Mouse (Mus musculus): ENCODE measurements at regions not wholly inside any gene's neighbourhood (a gene's known extent, or its start where the extent isn't known, plus 50 kb on each side); places are given as distances from the start of the nearest gene placed in this dataset.

- peak in 1 of 2 experiments; percentile 6 for DNase-seq
Observed at GRCm38 (mm10) chr10:25857954-25858616, 220.0 kb upstream of the Gm9767 start.

DNA sequence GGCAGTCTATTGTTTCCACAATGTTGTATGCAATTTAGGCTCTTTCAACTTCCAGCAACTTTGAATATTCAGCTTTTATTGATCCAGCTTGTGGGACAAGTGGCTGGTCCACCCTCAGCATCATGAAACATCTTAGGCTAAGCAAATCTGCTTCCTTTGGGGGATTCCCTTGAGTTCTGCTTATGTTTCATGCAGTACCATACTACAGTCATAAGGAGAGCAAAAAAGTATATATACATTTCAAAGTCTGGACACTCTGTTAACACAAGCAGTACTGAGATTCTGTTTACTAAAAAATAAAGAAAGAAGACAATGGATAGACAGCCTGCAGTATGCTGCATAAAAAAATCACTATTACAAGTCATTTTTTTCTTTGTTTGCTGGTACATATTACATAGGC is 233.7 kb upstream of the Gm9767 start:
- DNase-seq, result no peak

GRCm38 (mm10) chr10:25829275-25829674 is 248.8 kb upstream of the Gm9767 start:
- no peak for DNase-seq

DNA sequence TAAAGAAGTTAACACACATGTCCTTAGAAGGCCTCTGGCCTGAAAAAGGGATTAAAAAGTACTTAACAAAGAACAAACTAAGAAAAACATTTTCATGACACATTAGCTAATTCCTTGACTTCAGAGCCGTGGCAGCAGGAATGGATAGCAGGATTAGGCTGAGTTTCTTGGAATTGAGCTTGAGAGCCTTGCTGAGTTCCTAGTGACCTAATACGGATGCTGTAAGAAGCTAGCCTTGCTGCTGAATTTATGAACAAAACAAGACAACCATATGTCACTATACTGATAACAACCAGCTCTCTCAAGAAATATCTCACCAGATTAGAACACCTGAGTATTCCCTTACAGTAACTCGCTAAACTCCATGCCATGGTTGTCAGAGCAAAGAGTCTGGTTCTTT is 268.2 kb upstream of the Smlr1 start:
- no peak for DNase-seq

DNA sequence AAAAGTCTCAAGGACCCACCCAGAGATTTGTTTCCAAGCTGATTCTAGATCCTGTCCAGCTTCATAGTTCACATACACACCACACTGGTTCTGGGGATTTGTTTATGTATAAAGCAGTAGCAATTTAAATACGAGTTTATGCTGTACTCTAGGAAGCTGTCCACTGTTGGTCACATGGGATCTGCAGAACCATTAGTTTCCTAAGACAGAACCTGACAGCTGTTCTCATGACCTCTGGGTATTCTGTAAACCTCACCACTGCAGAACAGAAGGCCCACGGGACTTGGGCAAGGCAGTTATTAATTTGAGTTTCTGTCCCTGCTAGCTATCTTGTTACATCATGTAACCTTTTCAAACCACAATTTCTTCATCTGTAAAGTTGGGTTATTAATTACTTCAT is 265.4 kb upstream of the Smlr1 start:
- no peak for DNase-seq

DNA sequence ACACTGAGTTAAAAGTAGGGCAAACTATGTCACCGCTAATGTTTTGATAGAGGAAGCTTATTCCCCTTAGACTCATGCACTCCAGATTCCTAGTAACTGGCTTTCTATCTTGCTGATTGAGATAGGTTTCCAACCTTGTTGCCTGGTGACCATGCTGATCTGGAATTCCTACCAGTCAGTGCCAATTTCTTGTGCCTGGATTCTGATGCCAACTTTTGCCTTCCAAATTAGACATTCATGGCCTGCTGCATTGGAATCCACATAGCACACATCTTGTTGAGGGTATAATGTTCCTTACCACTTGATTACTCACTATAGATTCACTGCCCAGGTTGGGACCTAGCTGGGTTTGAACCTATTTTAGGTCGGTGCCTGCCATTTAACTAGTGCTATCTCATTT is 262.8 kb upstream of the Smlr1 start:
- no peak for DNase-seq

DNA sequence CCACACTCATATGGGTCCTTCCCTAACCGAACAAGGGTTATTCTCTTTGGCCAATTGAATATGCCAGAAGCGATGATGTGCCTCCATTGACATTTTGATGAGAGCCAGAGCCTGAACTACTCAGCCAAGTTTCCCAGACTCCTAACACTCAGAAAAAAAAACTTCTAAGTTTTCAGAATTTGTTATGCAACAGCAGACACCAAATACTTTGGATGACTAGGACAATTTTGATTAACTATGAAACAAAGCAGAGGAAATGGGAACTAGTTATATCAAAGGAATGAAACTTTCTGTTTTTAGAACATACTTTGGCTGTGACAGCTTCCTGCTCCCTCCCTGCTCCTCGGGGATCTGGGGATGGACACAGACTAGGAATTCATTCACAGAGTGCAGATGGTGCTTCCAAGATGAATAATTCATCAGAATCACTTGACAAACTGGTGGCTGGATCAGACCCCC is 254.3 kb upstream of the Smlr1 start:
- no peak for DNase-seq

DNA sequence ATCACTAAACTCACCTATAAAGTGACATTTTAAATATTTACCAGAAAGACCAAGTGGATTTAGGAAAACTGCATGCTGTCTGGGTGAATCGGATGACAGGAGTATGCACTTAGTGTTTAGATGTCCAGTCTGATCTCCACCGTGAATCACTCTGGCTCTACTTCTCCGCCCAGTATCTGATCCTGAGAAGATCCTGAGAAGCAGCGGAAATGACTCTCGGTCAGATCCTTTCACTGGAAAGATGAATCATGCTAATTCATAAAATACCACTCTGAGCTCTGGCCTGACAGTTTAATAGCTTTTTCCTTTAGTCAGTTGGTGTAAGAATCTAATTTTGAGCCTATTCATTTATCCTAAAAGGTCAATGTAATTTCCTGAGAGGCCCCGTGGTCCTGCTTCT is 252.6 kb upstream of the Smlr1 start:
- DNase-seq, result no peak

DNA sequence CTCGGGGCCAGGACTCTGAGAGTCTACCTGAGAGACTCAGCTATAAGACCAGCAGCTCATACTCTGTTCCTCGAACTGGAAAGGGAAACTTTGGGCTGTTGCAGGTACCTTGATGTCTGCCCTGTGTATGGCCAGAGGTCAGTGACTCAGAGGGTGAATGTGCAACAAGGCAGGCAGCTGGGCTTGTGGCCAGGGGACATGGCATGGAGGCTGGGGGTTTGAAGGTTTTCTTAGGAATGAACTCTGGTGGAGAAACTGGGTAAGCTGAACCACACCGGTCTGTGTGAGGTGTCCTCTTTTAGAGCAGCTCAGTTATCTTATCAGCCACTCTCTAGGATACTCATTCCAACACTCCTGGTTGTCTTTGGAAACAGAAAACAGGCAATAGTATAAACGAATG is 251.9 kb upstream of the Smlr1 start:
- no peak for DNase-seq

GRCm38 (mm10) chr10:25783861-25784260 is 247.8 kb upstream of the Smlr1 start:
- no peak for DNase-seq

GRCm38 (mm10) chr10:25779476-25779875 is 243.4 kb upstream of the Smlr1 start:
- no peak for DNase-seq

- DNase-seq, result no peak
Observed at GRCm38 (mm10) chr10:25777717-25778116, 241.7 kb upstream of the Smlr1 start.

DNA sequence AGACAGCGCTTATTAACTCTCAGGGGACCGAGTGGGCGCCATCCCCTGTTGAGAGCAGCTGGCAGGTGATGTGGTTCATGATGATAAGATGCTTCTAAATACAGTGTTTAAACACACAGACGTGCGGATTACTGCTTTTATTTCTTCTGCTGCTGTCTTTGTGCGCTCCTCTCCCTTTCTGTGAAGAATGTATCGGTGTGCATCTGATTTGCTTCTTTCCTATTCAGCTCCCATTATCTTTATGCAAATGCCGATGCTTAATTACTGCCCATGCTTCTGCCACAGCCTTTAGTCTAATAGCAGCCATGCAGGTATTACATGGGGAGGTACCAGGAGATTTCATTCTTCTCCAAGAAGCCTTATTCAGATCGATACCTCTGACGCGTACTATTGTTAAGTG is 240.6 kb upstream of the Smlr1 start:
- DNase-seq, result no peak

DNA sequence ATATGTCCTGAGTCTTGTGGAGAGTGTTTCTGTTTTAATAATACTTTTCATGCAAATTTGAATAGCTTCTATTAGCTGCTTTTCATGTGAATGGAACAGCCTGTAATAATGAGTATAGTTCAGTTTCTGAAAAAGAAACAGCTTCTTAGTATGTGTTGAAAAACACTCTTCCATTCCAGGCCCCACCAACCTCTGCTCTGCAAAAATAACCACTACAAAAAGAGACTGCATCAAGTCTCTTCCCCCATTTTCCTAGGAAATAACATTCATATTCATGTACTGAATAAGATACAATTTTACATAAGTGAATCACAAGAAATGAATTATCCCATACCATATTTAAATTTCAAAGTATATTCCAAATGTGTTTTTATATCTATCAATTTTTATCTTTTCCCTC is 234.0 kb upstream of the Smlr1 start:
- no peak for DNase-seq

- no peak for DNase-seq
Observed at GRCm38 (mm10) chr10:25768456-25768855, 232.4 kb upstream of the Smlr1 start.

GRCm38 (mm10) chr10:25754300-25754699 is 218.2 kb upstream of the Smlr1 start:
- DNase-seq, result no peak

- peak; percentile 10 to 19 for DNase-seq
Observed at GRCm38 (mm10) chr10:25742678-25743077, 206.6 kb upstream of the Smlr1 start.

GRCm38 (mm10) chr10:25740956-25741355 is 204.9 kb upstream of the Smlr1 start:
- DNase-seq, result no peak

DNA sequence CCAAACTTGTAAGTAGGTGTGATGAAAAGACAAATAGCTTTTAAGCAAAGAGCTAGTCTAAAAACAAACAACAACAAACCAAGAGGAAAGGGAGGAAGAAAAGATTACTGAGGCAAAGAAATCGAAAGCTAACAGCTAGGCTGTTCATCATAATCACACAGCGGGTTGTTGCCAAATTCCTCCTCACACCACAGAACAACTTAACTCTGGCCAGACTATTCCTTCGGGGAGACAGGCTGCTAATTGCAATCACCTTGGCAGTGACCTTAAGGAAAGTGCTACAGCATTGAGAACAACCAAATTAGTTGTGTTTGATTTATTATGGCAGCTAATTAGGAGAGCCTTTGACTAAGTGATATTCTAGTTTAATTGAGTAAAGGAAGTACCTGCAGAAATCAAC is 194.4 kb upstream of the Smlr1 start:
- no peak for DNase-seq

GRCm38 (mm10) chr10:25723966-25724365 is 187.9 kb upstream of the Smlr1 start:
- DNase-seq, result no peak

DNA sequence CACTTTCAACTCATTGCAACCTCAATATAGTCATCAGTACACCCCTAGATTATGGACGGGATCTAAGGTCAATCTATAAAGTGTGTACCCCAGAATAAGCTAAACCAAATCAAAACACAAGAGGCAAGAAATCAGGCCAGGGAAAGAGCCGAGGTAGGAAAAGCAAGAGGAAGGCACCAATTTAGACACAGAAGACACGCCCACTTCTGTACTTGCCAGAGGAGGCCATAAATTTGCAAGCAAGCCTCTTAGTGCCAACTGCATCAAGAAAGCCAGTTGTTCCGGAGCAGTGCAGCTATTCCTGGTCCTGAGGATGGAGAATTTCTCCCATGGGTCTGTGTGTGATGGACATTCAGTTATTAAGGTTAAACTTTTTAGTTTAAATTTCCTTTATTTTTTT is 179.7 kb upstream of the Smlr1 start:
- DNase-seq, result no peak

DNA sequence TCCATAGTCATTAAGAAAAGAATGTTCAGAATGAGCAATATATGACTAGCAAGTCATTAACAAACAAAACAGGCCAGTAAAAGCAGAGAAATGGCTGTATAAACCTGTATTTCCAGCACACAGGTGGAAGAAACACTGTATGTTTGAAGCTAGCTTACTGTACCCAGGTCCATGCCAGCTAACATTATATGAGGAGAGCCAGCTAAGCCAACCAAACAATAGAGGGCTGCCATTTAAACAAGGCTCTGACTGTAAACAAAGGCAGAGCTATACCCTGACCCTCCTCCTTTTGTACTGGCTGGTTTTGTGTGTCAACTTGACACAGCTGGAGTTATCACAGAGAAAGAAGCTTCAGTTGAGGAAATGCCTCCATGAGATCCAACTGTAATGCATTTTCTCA is 178.6 kb upstream of the Smlr1 start:
- no peak for DNase-seq

GRCm38 (mm10) chr10:25714041-25714440 is 178.0 kb upstream of the Smlr1 start:
- DNase-seq, result no peak

DNA sequence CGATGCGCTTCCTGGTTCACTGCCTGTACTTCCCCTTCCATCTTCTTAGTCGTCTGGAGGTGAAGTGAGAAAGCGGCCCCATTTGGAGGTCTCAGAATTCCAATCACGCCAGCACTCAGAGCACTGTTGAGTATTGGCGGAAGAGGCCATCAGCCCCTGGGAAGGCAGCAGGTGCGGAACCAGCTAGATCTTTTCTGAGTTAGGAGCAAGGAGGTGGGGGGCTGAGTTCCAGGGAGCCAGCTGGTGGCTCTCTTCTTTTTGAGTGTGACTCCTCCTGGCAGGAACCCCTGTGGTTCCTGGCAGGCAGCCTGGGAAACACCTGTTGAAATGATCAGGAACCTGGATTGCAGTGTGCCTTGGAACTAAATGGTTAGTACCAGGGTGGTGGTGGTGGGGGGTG is 171.9 kb upstream of the Smlr1 start:
- DNase-seq, result no peak

DNA sequence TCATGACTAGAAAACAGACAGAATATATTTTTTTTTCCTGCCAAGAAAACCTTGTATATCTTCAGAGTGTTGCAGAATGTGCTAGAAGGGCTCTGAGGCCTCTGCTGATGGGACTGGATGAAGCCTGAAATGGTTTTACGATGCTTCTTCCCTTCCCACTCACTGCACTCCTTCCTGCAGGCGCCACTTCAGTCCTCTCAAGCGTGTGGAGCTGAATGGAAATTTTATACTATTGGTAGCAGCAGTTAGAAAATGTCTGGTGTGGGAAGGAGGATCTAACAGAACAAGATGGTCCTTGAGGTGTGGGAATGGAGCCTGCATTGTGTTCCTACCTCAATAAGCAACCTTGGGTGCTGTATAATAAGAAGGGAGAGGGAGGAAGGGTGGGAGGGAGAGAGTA is 166.1 kb upstream of the Smlr1 start:
- no peak for DNase-seq

Data from layer of hippocampus, postnatal 36 days (tissue).